Mouse (Mus musculus) heart, postnatal 0 days (tissue): ENCODE measurements around the gene Scn9a. TPM values are rescaled to one million over a fixed set of nuclear protein-coding genes. Genes with fewer than 3 reads are reported as not detected.

ENCODE experiments used
- ATAC-seq: fragments of 200-750 bp; cut with Nextera tagmentation; 2 replicates; pipeline ENCODE4 v1.8.0; 2017; ENCODE audit warnings: low read depth, moderate number of reproducible peaks, moderate library complexity; ENCODE audit not compliant: insufficient read depth
- DNase-seq: peaks from one replicate; pipeline ENCODE4 v3.0.0-alpha.2; 2016; ENCODE audit warnings: low spot score
- H3K27ac ChIP-seq: fragments of 300-500 bp; sonication (generic); 2 replicates; pipeline ENCODE4 v1.5.1; 2014; ENCODE audit warnings: low read depth, mild to moderate bottlenecking
- H3K27me3 ChIP-seq: fragments of 300-500 bp; sonication (generic); 2 replicates; pipeline ENCODE4 v1.6.1; 2014; ENCODE audit warnings: low read length, mixed read lengths; ENCODE audit not compliant: control insufficient read depth, insufficient read depth
- H3K36me3 ChIP-seq: fragments of 300-500 bp; sonication (generic); replicated peaks from 2 replicates; pipeline ENCODE4 v1.6.1; 2014; ENCODE audit warnings: low read length, mixed read lengths; ENCODE audit not compliant: control insufficient read depth, insufficient read depth
- H3K4me1 ChIP-seq: fragments of 300-500 bp; sonication (generic); 2 replicates; pipeline ENCODE4 v1.6.1; 2014; ENCODE audit warnings: antibody characterized with exemption; ENCODE audit not compliant: control insufficient read depth, insufficient read depth
- H3K4me2 ChIP-seq: fragments of 300-500 bp; sonication (generic); 2 replicates; pipeline ENCODE4 v1.6.1; 2014; ENCODE audit warnings: low read depth, mild to moderate bottlenecking, low read length, moderate library complexity
- H3K4me3 ChIP-seq: fragments of 300-500 bp; sonication (generic); 2 replicates; pipeline ENCODE4 v1.5.1; 2014; ENCODE audit warnings: low read depth, low read length
- H3K9ac ChIP-seq: fragments of 300-500 bp; sonication (generic); replicated peaks from 2 replicates; pipeline ENCODE4 v1.6.1; 2014; ENCODE audit warnings: low read depth, low read length, mixed read lengths
- H3K9me3 ChIP-seq: fragments of 300-500 bp; sonication (generic); replicated peaks from 2 replicates; pipeline ENCODE4 v1.6.1; 2016; ENCODE audit warnings: low read length; ENCODE audit not compliant: control insufficient read depth
- CTCF ChIP-seq: IDR thresholded peaks from 2 replicates; pipeline ENCODE4 v1.5.1; 2016; ENCODE audit warnings: antibody characterized with exemption, control low read depth, low read depth
- EP300 ChIP-seq: IDR thresholded peaks from 2 replicates; pipeline ENCODE4 v1.6.1; 2016; ENCODE audit warnings: antibody characterized with exemption, low read depth
- WGBS: fragments of 180-500 bp; shearing (Covaris S2); extraction: QIAGEN DNeasy Blood & Tissue Kit; methylation state at CpG from one replicate; pipeline ENCODE4 v1.1.7; 2014; 5-methylcytosine and 5-hydroxymethylcytosine counted together
- polyA plus RNA-seq: library from polyadenylated mRNA; unstranded; fragments of >200 nt; fragmentation: Nextera tagmentation; extraction: Ambion mirVana; gene quantifications from 2 replicates; pipeline ENCODE4 v1.2.1, GENCODE M21; 2015
- total RNA-seq: library from RNA; depleted of rRNA; stranded (reverse); fragments of >200 nt; gene quantifications from 2 replicates; pipeline ENCODE4 v1.2.3, GENCODE M21; 2014; ENCODE audit warnings: low replicate concordance; rRNA removed

The Scn9a gene
- total RNA-seq (not detected in 2 replicates), polyA plus RNA-seq (0.01 TPM in 1 of 2 replicates, not detected in the other)

DNA sequence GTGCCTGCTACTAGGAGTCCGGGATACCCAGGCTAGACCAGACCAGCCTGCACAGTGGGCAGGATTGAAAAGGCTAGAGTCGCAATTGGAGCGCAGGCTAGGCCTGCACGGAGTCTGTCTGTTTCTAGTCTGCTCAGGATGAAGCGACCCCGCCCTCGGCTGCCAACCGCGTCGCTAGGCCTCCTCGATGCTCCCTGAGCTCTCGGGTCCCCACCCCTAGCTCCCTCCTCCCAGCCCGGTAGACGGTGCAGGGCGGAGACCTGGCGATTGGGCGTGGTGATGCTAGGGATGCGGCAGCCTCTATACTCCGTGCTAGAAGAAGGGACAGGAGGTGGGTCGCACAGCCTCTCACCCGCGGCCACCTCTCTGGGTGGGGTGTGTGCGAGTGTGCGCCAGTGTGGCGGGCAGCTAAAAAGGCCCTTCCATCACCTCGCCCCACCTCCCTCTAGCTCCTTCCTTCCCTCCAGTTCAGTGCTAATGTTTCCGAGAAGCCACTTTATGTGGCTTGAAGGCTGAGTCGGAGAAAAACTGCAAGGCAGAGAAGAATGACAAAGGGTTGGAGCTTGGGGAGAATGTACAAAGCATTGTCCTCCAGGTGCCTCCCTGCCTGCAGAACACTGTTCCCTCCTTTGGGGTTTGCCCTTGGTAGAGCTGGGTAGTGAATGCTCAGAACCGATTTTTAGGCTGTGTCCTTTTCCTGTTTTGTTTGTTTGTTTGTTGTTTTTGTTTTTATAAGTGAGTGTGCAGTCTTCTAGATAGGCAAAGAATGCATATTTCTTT lies at the start of gene Scn9a:
Scn9a (minus strand) TSS at position 383 of the 780 bp plus-strand sequence.
- ATAC-seq = peak; percentile 36; the same call in 1 of the 2 replicates
- DNase-seq = no peak
- Histone ChIP-seq H3K9me3 (no peaks in the 10 kb centered on the region), H3K9ac (no peak within 1 kb of the TSS), H3K4me2 (peak within 1 kb of the TSS; percentile 51), H3K27me3 (peaks cover 12% of the 10 kb centered on the region), H3K27ac (no peak within 1 kb of the TSS), H3K4me1 (peaks cover 4% of the 10 kb centered on the region; the same call in 1 of the 2 replicates), H3K36me3 (no peaks in the 10 kb centered on the region), H3K4me3 (peak within 1 kb of the TSS; percentile 32)
- TF ChIP-seq EP300 (no peak), CTCF (no peak)
- 3% methylated on average over 29 of the region's 29 CpGs for WGBS

DNA sequence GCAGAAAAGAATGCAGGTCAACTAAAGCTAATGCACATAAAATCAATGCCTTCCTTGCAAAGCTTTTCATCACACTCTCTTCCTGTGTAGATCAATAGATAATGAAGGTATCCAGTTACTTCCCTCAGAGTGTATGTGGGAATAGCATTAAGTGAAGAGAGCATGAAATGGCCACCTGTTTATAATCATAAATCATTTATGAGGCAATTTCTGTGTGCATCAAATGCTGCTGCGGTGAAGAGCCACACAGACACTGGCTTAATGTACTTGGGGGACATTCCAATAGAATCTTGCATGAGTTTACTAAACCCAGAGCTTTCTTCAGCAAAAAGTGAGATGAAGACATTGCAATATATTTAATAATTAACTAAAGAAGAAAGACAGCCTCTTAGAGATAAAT lies 27.2 kb upstream of the Scn9a start:
- DNase-seq = no peak
- no peak overlapping the region for H3K9ac ChIP-seq
- no peaks in the 10 kb centered on the region for H3K36me3 ChIP-seq
- no peaks in the 10 kb centered on the region for H3K9me3 ChIP-seq
- no peak overlapping the region for H3K27ac ChIP-seq
- H3K4me1 ChIP-seq = no peaks in the 10 kb centered on the region
- WGBS = 79% methylated on average over 1 of the region's 1 CpGs
- ATAC-seq = no peak
- TF ChIP-seq CTCF (no peak), EP300 (no peak)
- H3K4me2 ChIP-seq = no peak overlapping the region
- H3K4me3 ChIP-seq = no peak overlapping the region
- H3K27me3 ChIP-seq = no peaks in the 10 kb centered on the region

DNA sequence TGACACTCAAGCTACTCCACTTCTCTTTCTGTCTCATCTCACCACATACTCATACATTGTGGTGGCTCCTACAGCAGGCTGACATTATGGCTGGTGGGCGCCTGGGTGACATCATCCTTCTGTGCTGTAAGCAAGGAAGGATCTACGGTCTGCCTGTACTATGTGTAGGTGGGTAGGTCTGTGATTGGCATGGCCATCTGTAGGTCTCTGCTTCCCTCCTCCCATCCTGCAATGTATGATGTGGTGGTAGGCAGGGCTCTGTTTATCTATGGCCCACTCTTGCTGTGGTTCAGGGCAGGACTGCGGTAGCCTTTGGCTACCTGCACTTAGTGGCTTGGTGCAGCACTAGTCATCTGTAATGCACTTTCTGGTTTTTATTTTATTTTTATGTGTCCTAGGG lies 21.7 kb upstream of the Scn9a start:
- no peaks in the 10 kb centered on the region for H3K9me3 ChIP-seq

DNA sequence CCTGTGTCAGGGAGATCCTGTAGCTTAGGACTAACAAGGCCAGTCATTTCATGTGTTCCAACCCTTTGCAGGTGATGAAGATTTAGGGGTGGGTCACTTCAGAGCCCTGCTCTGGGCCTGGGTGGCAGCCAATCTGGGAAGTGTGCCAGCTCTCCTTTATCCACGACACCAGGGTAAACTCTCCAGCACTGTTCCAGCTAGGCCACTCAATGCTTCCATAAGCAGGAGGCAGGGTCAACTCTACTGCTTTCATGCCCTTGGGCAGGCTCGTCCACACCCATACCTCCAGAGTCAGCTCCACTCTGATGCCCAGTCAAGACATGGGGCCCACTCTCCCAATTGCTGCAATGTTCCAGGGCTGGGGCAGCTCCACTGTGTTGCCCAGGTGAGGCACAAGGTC lies 20.7 kb upstream of the Scn9a start:
- TF ChIP-seq EP300 (no peak), CTCF (no peak)
- H3K27me3 ChIP-seq = no peaks in the 10 kb centered on the region
- no peak overlapping the region for H3K27ac ChIP-seq
- no peaks in the 10 kb centered on the region for H3K9me3 ChIP-seq
- peak; percentile 51 for ATAC-seq
- 28% methylated on average over 2 of the region's 2 CpGs for WGBS
- H3K36me3 ChIP-seq = no peaks in the 10 kb centered on the region
- no peak for DNase-seq
- H3K4me2 ChIP-seq = no peak overlapping the region
- no peak overlapping the region for H3K9ac ChIP-seq
- no peak overlapping the region for H3K4me3 ChIP-seq
- no peaks in the 10 kb centered on the region for H3K4me1 ChIP-seq

More for the DNA sequence above, 21.7 kb upstream of the Scn9a start:
- H3K27me3 ChIP-seq = no peaks in the 10 kb centered on the region
- no peak overlapping the region for H3K4me3 ChIP-seq
- H3K9ac ChIP-seq = no peak overlapping the region
- 86% methylated on average over 3 of the region's 3 CpGs for WGBS
- no peak overlapping the region for H3K27ac ChIP-seq
- no peak for TF ChIP-seq EP300
- no peak for TF ChIP-seq CTCF
- DNase-seq = no peak
- ATAC-seq = no peak
- H3K4me2 ChIP-seq = no peak overlapping the region
- no peaks in the 10 kb centered on the region for H3K4me1 ChIP-seq
- H3K36me3 ChIP-seq = no peaks in the 10 kb centered on the region

DNA sequence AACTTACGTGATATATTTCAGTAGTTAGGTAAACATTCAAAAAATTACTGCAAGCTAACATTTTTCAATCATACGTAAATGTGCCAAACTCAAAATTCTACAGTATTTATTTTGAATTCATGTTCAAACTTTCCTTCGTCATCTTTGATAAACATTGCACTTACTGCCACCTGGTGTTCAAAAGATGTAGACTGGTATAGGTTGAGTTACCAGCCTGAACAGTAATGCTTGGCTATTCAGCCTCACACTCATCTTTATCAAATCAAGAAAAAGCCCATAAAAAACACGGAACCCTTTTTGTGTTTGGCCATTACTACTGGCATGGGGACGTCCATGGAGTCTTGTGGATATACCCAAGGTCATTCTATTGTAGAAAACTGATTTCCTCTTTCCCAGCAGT lies 9.6 kb upstream of the Scn9a start:
- Histone ChIP-seq H3K4me1 (no peaks in the 10 kb centered on the region), H3K27me3 (no peaks in the 10 kb centered on the region), H3K4me2 (no peak overlapping the region), H3K9me3 (no peaks in the 10 kb centered on the region), H3K36me3 (no peaks in the 10 kb centered on the region), H3K4me3 (no peak overlapping the region), H3K9ac (no peak overlapping the region), H3K27ac (no peak overlapping the region)
- TF ChIP-seq EP300 = no peak
- TF ChIP-seq CTCF = peak; percentile 56
- ATAC-seq (no peak), DNase-seq (peak; percentile 16)
- WGBS = 17% methylated on average over 5 of the region's 5 CpGs
